Mouse (Mus musculus) cortical plate, adult 2 months (tissue): Measurements from ENCODE around the gene Sdad1.

Experiments used
- CTCF ChIP-seq: fragments of 200-500 bp; IDR thresholded peaks from 2 replicates; pipeline ENCODE4 v1.5.1; 2011; ENCODE audit warnings: mild to moderate bottlenecking, control low read depth, low read length; ENCODE audit not compliant: insufficient read depth; ENCODE audit errors: extremely low read depth
- POLR2A ChIP-seq: fragments of 200-500 bp; IDR thresholded peaks from 2 replicates; pipeline ENCODE4 v1.6.1; 2011; ENCODE audit warnings: mild to moderate bottlenecking, low read length, control low read depth; ENCODE audit not compliant: insufficient read depth; ENCODE audit errors: extremely low read depth

- TF ChIP-seq POLR2A: no peak
- TF ChIP-seq CTCF: no peak
These were observed 3.5 kb upstream of the Sdad1 start for GRCm38 (mm10) chr5:92313776-92314175.
